Mouse (Mus musculus): ENCODE data around the gene Ntrk2. TPM values are rescaled to one million over a fixed set of nuclear protein-coding genes. Genes with fewer than 3 reads are reported as not detected.

Ntrk2 gene
- total RNA-seq (2022), result 100 to 1,000 TPM; 326 to 378 (median 341) TPM

GRCm38 (mm10) chr13:58806397-58806892 lies at the start of gene Ntrk2:
Gene Ntrk2 (plus strand): TSS chr13:58806569.
- peak; percentile 89 to 93 for DNase-seq (ENCODE audit: low spot score in 2 of 2)

GRCm38 (mm10) chr13:58761003-58761630 lies 45.3 kb upstream of the Ntrk2 start:
- DNase-seq (ENCODE audit: low spot score in 2 of 2), result no peak

GRCm38 (mm10) chr13:58768258-58768657 lies 38.1 kb upstream of the Ntrk2 start:
- DNase-seq (ENCODE audit: low spot score in 2 of 2), result no peak

DNA sequence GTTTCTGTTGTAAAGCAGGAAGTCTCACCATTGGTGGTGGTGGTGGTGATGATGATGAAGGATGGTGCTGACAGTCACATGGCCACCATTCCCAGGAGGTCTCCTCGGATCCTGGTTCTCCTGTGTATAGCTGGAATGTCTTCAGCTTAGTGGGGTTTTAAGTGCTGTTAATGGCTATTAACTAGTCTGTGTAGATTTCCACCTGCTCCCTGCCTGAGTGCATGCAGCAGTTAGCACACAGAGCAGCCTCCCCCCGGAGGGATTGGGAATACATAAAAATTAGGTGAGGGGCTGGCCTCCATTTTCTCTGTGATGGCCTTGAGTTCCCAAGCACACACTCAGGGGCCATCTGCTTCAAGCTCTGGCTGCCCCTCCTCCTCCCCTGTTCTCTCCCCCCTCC lies 36.9 kb upstream of the Ntrk2 start:
- DNase-seq (ENCODE audit: low spot score in 2 of 2), result no peak

DNA sequence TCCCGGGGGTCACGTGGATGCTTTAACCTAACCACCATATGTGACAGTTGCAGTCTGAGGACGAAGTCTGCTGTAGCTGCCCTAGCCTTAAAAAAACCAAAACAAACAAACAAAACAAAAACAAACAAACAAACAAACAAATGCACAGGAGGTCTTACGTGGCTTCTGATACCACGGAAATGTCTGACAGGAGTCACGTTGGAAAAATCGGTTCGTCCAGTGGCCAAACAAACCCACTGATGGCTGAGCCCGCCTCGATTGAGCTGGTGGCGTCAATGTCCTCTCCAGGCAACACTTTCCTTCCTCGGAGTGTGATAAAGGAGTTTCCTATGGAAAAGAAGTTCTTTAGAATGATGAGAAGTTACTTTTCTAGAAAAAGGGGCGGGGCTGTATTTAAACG lies 27.1 kb upstream of the Ntrk2 start:
- DNase-seq (ENCODE audit: low spot score in 2 of 2), result no peak

DNA sequence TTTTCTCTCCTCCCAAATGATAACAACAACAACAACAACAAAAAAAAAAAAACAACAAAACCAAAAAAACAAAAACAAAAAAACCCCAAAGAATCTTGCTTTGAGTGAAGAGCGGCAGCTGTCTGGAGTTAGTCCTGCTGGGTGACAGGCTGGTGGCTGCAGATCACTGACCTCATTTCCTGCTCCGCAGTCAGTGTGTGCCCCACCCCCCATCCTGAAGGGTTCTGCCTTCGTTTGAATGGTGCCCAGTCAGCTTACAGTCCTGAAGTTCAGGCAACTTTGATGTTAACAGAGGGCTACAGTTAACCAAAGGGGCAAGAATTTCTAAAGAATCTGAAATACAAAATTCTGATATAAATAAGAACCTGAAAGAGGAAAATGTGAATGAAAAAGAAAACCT lies 19.9 kb upstream of the Ntrk2 start:
- no peak for DNase-seq (ENCODE audit: low spot score in 2 of 2)

DNA sequence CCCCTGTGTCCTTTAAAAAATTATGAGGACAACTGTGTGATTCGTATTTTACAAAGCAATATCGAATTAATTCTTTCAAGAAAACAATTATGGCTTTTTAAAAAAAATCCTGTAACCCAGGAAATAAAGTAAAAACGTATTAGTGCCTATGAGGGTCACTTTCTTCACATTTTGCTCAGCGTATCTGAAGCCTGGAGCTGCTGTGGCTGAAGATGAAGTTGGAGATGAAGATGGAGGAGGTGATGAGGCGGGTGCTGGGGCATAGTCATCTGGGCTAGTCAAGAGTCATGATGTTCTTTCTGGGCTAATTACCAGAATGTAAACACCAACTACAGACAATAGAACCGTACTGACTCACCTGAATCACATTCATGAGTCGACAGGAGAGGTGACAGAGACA lies 15.6 kb upstream of the Ntrk2 start:
- no peak for DNase-seq (ENCODE audit: low spot score in 2 of 2)

GRCm38 (mm10) chr13:58797386-58797785 lies 9.0 kb upstream of the Ntrk2 start:
- no peak for DNase-seq (ENCODE audit: low spot score in 2 of 2)

DNA sequence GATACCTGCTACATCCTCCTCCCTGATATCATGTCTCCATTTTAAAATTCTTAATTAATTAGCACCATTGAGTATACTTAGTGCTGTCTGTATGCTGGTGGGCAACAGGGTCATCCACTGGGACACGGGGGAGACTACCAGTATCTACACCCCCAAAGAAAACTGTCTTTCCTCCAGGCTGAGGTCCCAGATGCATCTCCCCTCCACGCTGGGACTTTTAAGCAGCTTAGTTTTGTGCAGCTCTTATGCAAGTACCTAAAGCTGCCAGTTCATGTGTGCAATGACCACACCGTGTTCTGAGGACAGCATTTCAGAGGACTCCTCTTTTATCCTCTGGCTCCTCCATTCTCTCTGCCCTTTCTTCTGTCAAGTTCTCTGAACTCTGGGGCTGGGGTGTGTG lies 5.1 kb upstream of the Ntrk2 start:
- DNase-seq (ENCODE audit: low spot score in 2 of 2), result no peak

GRCm38 (mm10) chr13:58803882-58804281 lies 2.5 kb upstream of the Ntrk2 start:
- no peak for DNase-seq (ENCODE audit: low spot score in 2 of 2)

- no peak for DNase-seq (ENCODE audit: low spot score in 2 of 2)
These were observed 536 bp upstream of the Ntrk2 start for GRCm38 (mm10) chr13:58805833-58806232.

DNA sequence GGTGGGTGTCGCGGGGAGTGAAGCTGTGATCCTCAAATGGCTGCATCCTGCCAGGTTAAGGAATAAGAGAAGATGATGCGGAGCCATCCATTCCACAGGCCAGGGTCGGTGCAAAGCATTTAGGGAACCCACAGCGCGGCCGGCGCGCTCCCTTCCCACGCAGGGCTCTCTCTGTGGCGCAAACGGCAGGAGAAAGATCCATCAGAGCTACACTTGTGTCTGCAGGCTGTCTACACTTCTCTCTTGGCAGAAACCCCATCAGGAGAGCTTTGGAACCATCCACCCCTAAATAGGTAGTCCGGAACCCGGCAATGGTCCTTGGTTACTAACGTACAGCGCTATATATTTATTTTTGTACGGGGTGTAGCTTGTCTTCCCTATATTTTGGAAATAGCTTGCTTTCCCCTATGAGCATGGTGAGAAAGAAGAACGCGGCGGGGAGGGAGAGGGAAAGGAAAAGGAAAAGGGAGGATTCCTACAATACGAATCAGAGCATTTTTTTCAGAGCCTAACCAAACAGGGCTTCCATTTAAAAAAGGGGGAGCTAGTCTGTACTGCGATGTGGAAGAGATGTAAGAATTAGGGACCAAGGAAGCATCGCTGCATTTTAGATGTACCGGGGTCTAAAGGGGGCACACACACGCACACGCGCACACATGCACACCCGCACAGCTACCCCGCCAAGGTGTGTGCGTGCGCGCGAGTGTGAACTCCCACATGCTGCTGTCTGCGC lies 693 bp downstream of the Ntrk2 start:
- peak in 1 of 2 experiments; percentile 66 for DNase-seq (ENCODE audit: low spot score in 2 of 2)

DNA sequence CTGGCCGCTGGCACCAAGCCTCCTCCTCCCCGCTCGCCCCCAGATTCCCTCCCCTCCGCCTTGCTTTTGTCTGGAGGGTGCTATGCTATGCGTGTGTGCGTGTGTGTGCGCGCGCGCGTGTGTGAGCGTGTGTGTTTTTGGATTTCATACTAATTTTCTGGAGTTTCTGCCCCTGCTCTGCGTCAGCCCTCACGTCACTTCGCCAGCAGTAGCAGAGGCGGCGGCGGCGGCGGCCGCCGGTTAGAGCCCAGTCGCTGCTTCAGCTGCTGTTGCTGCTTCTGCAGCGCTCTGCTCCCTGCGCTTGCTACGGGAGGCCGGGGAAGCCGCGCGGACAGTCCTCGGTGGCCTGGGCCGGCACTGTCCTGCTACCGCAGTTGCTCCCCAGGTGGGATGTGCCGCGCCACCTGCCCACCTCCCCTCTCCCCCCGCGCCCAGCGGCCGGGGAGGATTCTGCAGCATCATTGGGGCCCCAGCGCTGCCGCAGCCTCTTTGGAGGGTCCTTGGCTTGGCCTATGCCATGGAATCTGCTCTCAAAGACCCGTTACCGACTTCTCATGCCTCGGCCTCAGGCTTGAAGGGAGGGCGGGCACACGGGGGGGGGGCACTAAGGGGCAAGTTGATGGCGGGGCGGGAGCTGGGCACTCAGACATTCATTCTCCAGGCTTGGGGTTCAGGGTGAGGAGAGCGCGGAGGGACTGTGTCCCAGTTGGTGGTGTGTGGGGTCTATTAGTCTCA lies 1.4 kb downstream of the Ntrk2 start:
- peak; percentile 92 for DNase-seq (ENCODE audit: low spot score in 2 of 2)

DNA sequence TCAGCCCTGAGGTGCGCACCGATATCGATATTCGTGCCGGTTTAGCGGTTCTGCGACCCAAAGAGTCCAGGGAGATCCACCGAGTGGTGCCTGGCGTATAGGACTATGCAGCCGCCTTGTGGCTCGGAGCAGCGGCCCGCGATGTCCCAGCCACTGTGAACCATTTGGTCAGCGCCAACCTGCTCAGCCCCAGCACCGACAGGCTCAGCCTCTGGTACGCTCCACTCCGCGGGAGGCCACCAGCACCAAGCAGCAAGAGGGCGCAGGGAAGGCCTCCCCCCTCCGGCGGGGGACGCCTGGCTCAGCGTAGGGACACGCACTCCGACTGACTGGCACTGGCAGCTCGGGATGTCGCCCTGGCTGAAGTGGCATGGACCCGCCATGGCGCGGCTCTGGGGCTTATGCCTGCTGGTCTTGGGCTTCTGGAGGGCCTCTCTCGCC lies 2.0 kb downstream of the Ntrk2 start:
- DNase-seq (ENCODE audit: low spot score in 2 of 2), result peak; percentile 63 to 69

- DNase-seq (ENCODE audit: low spot score in 2 of 2), result peak; percentile 56 to 69
These were observed 3.6 kb downstream of the Ntrk2 start for GRCm38 (mm10) chr13:58809930-58810329.

DNA sequence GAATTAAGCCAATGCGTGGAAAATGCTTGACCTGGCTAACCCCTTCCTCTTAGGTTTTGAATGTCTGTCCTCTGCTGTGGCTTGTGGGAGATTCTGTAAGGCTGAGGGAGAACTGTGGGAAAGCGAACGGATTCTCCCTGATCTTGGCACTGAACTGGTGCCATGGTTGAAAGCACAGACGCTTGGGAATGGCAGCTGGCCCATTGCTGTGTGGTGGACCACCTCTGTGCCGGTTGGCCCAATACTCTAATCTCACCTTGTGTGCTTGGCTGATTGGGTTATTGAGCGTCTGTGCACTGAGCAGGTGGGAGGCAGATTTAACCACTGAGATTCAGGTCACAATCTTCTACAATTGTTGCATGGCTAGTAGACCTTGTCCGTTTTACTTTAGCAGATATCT lies 18.4 kb downstream of the Ntrk2 start:
- DNase-seq (ENCODE audit: low spot score in 2 of 2), result no peak

DNA sequence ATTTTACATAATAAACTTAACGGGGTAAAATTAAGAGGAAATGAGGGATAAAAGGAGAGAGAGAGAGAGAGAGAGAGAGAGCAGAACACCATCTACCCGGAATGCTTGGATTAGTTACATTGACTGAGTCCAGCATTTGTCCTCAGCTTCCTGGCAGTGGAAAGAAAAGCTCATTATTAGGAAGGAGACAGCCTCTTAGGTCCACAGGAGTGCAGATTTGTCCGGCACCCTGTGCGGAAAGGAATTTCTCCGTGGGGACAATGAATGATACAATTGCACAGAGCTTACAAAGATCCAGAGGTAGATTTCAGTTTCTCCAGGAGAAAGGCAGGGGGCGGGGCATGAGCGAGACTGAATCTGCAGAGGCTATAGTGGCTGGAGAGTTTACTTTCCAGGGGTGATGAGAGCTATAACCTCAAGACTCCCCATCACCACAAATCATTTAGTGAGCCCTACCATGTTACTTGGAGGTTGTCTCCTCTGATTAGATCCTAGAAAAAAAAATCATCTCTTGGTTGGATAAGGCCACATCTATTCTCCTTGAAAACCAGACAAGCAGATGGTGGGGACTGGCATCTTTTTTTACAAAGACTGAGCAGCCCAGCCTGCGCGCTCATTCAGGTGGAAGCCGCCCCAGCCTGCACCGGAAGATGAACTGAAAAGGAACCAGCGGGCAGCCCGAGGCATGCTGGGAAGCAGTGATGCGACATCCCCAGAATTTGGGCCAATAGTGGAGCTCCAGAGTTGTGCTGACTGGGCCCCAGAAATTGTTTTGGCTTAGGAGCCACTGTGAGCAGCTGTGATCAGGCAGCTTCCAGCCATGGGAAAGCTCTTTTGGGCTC lies 20.2 kb downstream of the Ntrk2 start:
- DNase-seq (ENCODE audit: low spot score in 2 of 2), result no peak

GRCm38 (mm10) chr13:58831999-58832398 lies 25.6 kb downstream of the Ntrk2 start:
- peak; percentile 28 to 50 for DNase-seq (ENCODE audit: low spot score in 2 of 2)

GRCm38 (mm10) chr13:58834726-58835125 lies 28.4 kb downstream of the Ntrk2 start:
- no peak for DNase-seq (ENCODE audit: low spot score in 2 of 2)

- no peak for DNase-seq (ENCODE audit: low spot score in 2 of 2)
These were observed 30.5 kb downstream of the Ntrk2 start for GRCm38 (mm10) chr13:58836891-58837290.

DNA sequence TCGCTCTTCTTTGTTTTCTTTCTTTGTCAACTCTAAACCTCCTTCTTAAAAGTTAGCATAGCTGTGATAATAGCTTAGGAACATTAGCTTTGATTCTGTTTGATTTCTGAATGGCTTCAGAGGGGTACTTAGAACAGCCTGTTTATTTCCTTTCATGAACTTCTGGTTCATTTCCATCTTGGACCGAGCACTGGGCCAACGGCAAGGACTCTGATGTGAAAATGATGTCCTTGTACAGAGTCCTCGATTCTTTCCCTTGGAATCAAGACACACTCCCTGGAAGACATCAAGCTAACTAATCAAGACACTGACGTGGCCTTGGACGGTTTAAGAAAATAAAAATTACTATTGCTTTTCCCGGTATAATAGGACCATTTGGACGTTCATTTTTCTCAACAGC lies 31.7 kb downstream of the Ntrk2 start:
- no peak for DNase-seq (ENCODE audit: low spot score in 2 of 2)

All from layer of hippocampus, adult 8-10 months (tissue).